ENCODE assay signal across 8 mouse cellular contexts in genomic region chr9:123925101-123925946, GRCm38 (mm10). TPM values are rescaled to one million over a fixed set of nuclear protein-coding genes. Genes with fewer than 3 reads are reported as not detected.
DNase-seq lines count a peak whose midpoint lies in the region; ATAC-seq lines count a peak whose summit lies in the region.

No protein-coding gene starts in this region.

- intact Hi-C loops in left cerebral cortex, postnatal 14 days (cut with DNase I) = no loop called here

- DNase-seq in adipocyte (ENCODE audit: low spot score) = peak; percentile 70
- peak; percentile 49 for DNase-seq in embryo, embryonic 10 days (ENCODE audit: low spot score)
- DNase-seq in gastrocnemius, postnatal 10 days = peak; percentile 87
- peak; percentile 86 for DNase-seq in induced T-regulatory cell, adult 2 months (ENCODE audit: low read depth)
- peak; percentile 88 to 90 for DNase-seq in left cerebral cortex, postnatal 14 days (ENCODE audit: low spot score in 2 of 2)
- peak; percentile 92 to 95 for DNase-seq in right cerebral cortex, postnatal 10 days (ENCODE audit: low spot score in 2 of 2)
- DNase-seq in urinary bladder, postnatal 25 days (ENCODE audit: low spot score) = peak; percentile 82

- ATAC-seq in megakaryocyte progenitor cell, adult 5-6 weeks (replicated peaks; ENCODE audit: poor library complexity) = peak; percentile 49

RNA-seq across cellular contexts. Expression of gene Ccr1, which starts 43.2 kb away (rescaled TPM):
- 1 to 10 TPM; 1.4 to 3.3 TPM for total RNA-seq in gastrocnemius, postnatal 10 days (2021)
- 1 to 10 TPM in 1 of 2 experiments, under 1 TPM in 1; 0.93 to 1.2 TPM for total RNA-seq in left cerebral cortex, postnatal 14 days (2021)
- total RNA-seq in megakaryocyte progenitor cell, adult 5-6 weeks (2015) = 4.5 and 5.1 TPM in 2 replicates
- 3.1 and 3.6 TPM in 2 replicates for total RNA-seq in megakaryocyte progenitor cell, adult 5-6 weeks (2017)

RNA-seq across cellular contexts. Expression of gene Ccr1l1, which starts 52.9 kb away (rescaled TPM):
- not detected for total RNA-seq in gastrocnemius, postnatal 10 days (2021)
- not detected for total RNA-seq in left cerebral cortex, postnatal 14 days (2021)
- total RNA-seq in megakaryocyte progenitor cell, adult 5-6 weeks (2015) = 0.24 TPM in 1 of 2 replicates, not detected in the other
- total RNA-seq in megakaryocyte progenitor cell, adult 5-6 weeks (2017) = not detected in 2 replicates

Comparison
In these comparisons a context has a peak if more than half of its experiments do, and no peak if none do; other contexts are left out.
1. Peak in every context shown above with its lines: DNase-seq and ATAC-seq.